Comparison of ENCODE assay signal across 9 mouse cellular contexts in the genomic region with DNA sequence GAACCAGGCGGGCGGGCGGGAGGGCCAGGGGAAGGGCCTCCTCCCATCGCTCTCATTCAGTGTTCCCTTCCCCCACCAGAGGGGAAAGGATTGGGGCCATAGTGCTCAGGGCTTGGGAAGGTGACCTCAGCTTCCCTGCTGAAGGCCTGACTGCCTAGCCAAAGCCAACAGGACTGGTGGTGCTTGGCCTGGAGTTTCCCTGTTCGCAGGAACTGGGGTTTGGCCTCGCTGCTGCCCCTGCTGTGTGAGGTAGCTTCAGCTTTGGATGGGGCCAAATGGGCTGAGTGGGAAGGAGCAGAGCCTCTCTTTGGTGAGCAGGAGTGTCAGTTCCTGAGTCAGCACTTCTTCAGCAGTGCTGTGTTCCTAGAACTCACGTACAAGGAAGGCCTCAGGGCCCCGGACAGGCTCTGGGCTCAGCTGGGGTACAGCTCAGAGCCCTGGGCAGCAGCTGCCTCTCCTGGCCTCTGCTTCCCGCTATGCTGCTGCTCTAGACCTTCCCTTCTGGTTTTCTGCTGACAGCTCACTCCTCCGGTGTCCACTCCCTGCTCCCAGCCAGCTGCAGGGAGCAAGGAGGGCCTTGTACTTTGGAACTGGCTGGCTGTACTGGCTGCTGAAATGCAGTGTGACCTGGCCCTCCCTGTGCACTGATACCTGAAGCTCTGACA. TPM values are rescaled to one million over a fixed set of nuclear protein-coding genes. Genes with fewer than 3 reads are reported as not detected.
DNase-seq lines count a peak whose midpoint lies in the region; ATAC-seq and TF ChIP-seq lines count a peak whose summit lies in the region.
"Had no signal": no experiment of that assay in that cellular context is flagged by ENCODE, and none has a peak within 500 bp of the region (broad histone marks: within the 10 kb centered on the region; RNA-seq: fewer than 3 reads in every experiment).

No protein-coding gene starts in this region.

- no peak overlapping the region for H3K4me2 ChIP-seq in neural tube, embryonic 13.5 days
- H3K4me2 ChIP-seq in forebrain, embryonic 15.5 days (replicated peaks), result no peak overlapping the region
- H3K4me2 ChIP-seq: midbrain, embryonic 12.5 days had no signal

- ATAC-seq in neural tube, embryonic 13.5 days (ENCODE audit: low read depth), result peak; percentile 19; the same call in 1 of the 2 replicates
- ATAC-seq in forebrain, embryonic 15.5 days (replicated peaks), result no peak

- H3K36me3 ChIP-seq in neural tube, embryonic 13.5 days, result peaks cover 76% of the 10 kb centered on the region
- H3K36me3 ChIP-seq in kidney, adult 2 months (ENCODE audit: control insufficient read depth, insufficient read depth, low read length), result no peaks in the 10 kb centered on the region
- peaks cover 58% of the 10 kb centered on the region for H3K36me3 ChIP-seq in small intestine, adult 2 months (ENCODE audit: control insufficient read depth, insufficient read depth, low read length)
- peaks cover 22% of the 10 kb centered on the region for H3K36me3 ChIP-seq in forebrain, embryonic 15.5 days

- TF ChIP-seq POLR2A in kidney, adult 2 months (IDR thresholded peaks at IDR 0.05; ENCODE audit: low read depth, low read length), result peak; percentile 8
- TF ChIP-seq POLR2A in small intestine, adult 2 months (IDR thresholded peaks at IDR 0.05; ENCODE audit: low read depth, low read length), result peak; percentile 83

- no peak overlapping the region; the same call in none of the 2 replicates for H3K9ac ChIP-seq in neural tube, embryonic 13.5 days
- no peak overlapping the region for H3K9ac ChIP-seq in forebrain, embryonic 15.5 days (replicated peaks)
- H3K9ac ChIP-seq: midbrain, embryonic 12.5 days had no signal

- peaks cover 19% of the 10 kb centered on the region; the same call in 1 of the 2 replicates for H3K4me1 ChIP-seq in neural tube, embryonic 13.5 days (replicated peaks)
- H3K4me1 ChIP-seq in kidney, adult 2 months (ENCODE audit: control insufficient read depth, insufficient read depth, low read length), result peaks cover 36% of the 10 kb centered on the region
- peaks cover 46% of the 10 kb centered on the region for H3K4me1 ChIP-seq in small intestine, adult 2 months (ENCODE audit: control insufficient read depth, insufficient read depth, insufficient read length, low read length)
- no peaks in the 10 kb centered on the region for H3K4me1 ChIP-seq in forebrain, embryonic 15.5 days

- no peak overlapping the region; the same call in 1 of the 2 replicates for H3K27ac ChIP-seq in neural tube, embryonic 13.5 days (replicated peaks)
- peak overlapping the region; percentile 97 for H3K27ac ChIP-seq in kidney, adult 2 months (ENCODE audit: insufficient read depth, low read depth, low read length)
- H3K27ac ChIP-seq in small intestine, adult 2 months (ENCODE audit: insufficient read depth, low read depth, low read length), result peak overlapping the region; percentile 98
- H3K27ac ChIP-seq in forebrain, embryonic 15.5 days (replicated peaks), result no peak overlapping the region
- H3K27ac ChIP-seq: midbrain, embryonic 12.5 days had no signal

- WGBS in neural tube, embryonic 13.5 days, result 77% methylated on average over 10 of the region's 10 CpGs
- WGBS in kidney, adult 2 months, result 39% methylated on average over 10 of the region's 10 CpGs
- WGBS in small intestine, adult 2 months, result 33% methylated on average over 10 of the region's 10 CpGs
- WGBS in forebrain, embryonic 15.5 days, result 83% methylated on average over 10 of the region's 10 CpGs

- H3K9me3 ChIP-seq in neural tube, embryonic 13.5 days, result no peaks in the 10 kb centered on the region
- H3K9me3 ChIP-seq in forebrain, embryonic 15.5 days, result no peaks in the 10 kb centered on the region
- H3K9me3 ChIP-seq: midbrain, embryonic 12.5 days had no signal

- no peak overlapping the region for H3K4me3 ChIP-seq in neural tube, embryonic 13.5 days
- no peak overlapping the region for H3K4me3 ChIP-seq in kidney, adult 2 months (ENCODE audit: insufficient read depth, low read depth, low read length)
- H3K4me3 ChIP-seq in small intestine, adult 2 months (ENCODE audit: low read depth, low read length), result peak overlapping the region; percentile 6; the same call in 1 of the 2 replicates
- no peak overlapping the region for H3K4me3 ChIP-seq in forebrain, embryonic 15.5 days
- H3K4me3 ChIP-seq: midbrain, embryonic 12.5 days had no signal

- no peaks in the 10 kb centered on the region for H3K27me3 ChIP-seq in neural tube, embryonic 13.5 days
- H3K27me3 ChIP-seq in kidney, adult 2 months (replicated peaks; ENCODE audit: control insufficient read depth, insufficient read depth, low read length), result no peaks in the 10 kb centered on the region
- H3K27me3 ChIP-seq in small intestine, adult 2 months (ENCODE audit: control insufficient read depth, insufficient read depth, low read length), result no peaks in the 10 kb centered on the region
- H3K27me3 ChIP-seq in forebrain, embryonic 15.5 days, result no peaks in the 10 kb centered on the region
- H3K27me3 ChIP-seq: midbrain, embryonic 12.5 days had no signal

- DNase-seq in neural tube, embryonic 10.5 days (ENCODE audit: extremely low spot score, low spot score), result no peak
- DNase-seq in heart, adult 11 months, result peak; percentile 99
- DNase-seq in kidney, adult 2 months, result peak; percentile 92
- DNase-seq in B cell, adult 2 months, result no peak
- DNase-seq in embryo, embryonic 10.5 days (ENCODE audit: low spot score), result no peak

- 0 out of 2 replicates have a peak, but pooled peaks have one; percentile 7 for TF ChIP-seq CTCF in kidney, adult 2 months (conservative IDR thresholded peaks at IDR 0.05; ENCODE audit: insufficient read depth, insufficient read length, low read depth, low read length)
- TF ChIP-seq CTCF in small intestine, adult 2 months (IDR thresholded peaks at IDR 0.05; ENCODE audit: extremely low read depth, insufficient read length, insufficient replicate concordance, low read depth, low read length), result no peak

RNA-seq across cellular contexts. Expression of a gene that starts 14.7 kb away (rescaled TPM):
- 85.5 and 101 TPM in 2 replicates for polyA plus RNA-seq in neural tube, embryonic 13.5 days (2015; fragmentation: Nextera tagmentation; extraction: Ambion mirVana)
- polyA plus RNA-seq in kidney, adult 2 months (2012; rRNA removed), result 224 and 317 TPM in 2 replicates
- 315 and 714 TPM in 2 replicates for polyA plus RNA-seq in small intestine, adult 2 months (2012; rRNA removed)
- 88.1 TPM in 2 replicates for polyA plus RNA-seq in forebrain, embryonic 15.5 days (2015; fragmentation: Nextera tagmentation; extraction: Ambion mirVana)

RNA-seq across cellular contexts. Expression of a gene that starts 15.0 kb away (rescaled TPM):
- polyA plus RNA-seq in neural tube, embryonic 13.5 days (2015; fragmentation: Nextera tagmentation; extraction: Ambion mirVana), result 0.26 and 0.57 TPM in 2 replicates
- polyA plus RNA-seq in kidney, adult 2 months (2012; rRNA removed), result 26.6 and 31.1 TPM in 2 replicates
- 26.0 and 53.2 TPM in 2 replicates for polyA plus RNA-seq in small intestine, adult 2 months (2012; rRNA removed)
- 0.31 and 0.67 TPM in 2 replicates for polyA plus RNA-seq in forebrain, embryonic 15.5 days (2015; fragmentation: Nextera tagmentation; extraction: Ambion mirVana)

RNA-seq across cellular contexts. Expression of a gene that starts 43.5 kb away (rescaled TPM):
- 71.5 and 73.9 TPM in 2 replicates for polyA plus RNA-seq in neural tube, embryonic 13.5 days (2015; fragmentation: Nextera tagmentation; extraction: Ambion mirVana)
- polyA plus RNA-seq in kidney, adult 2 months (2012; rRNA removed), result 49.5 and 63.2 TPM in 2 replicates
- 23.6 and 38.5 TPM in 2 replicates for polyA plus RNA-seq in small intestine, adult 2 months (2012; rRNA removed)
- 94.6 and 97.7 TPM in 2 replicates for polyA plus RNA-seq in forebrain, embryonic 15.5 days (2015; fragmentation: Nextera tagmentation; extraction: Ambion mirVana)

RNA-seq across cellular contexts. Expression of a gene that starts 49.7 kb away (rescaled TPM):
- polyA plus RNA-seq in neural tube, embryonic 13.5 days (2015; fragmentation: Nextera tagmentation; extraction: Ambion mirVana), result 13.5 and 17.0 TPM in 2 replicates
- 92.3 and 145 TPM in 2 replicates for polyA plus RNA-seq in kidney, adult 2 months (2012; rRNA removed)
- 41.0 and 77.3 TPM in 2 replicates for polyA plus RNA-seq in small intestine, adult 2 months (2012; rRNA removed)
- polyA plus RNA-seq in forebrain, embryonic 15.5 days (2015; fragmentation: Nextera tagmentation; extraction: Ambion mirVana), result 12.7 and 14.1 TPM in 2 replicates

RNA-seq across cellular contexts. Expression of a gene that starts 49.8 kb away (rescaled TPM):
- polyA plus RNA-seq in neural tube, embryonic 13.5 days (2015; fragmentation: Nextera tagmentation; extraction: Ambion mirVana), result 11.6 and 11.8 TPM in 2 replicates
- 27.4 and 33.2 TPM in 2 replicates for polyA plus RNA-seq in kidney, adult 2 months (2012; rRNA removed)
- 37.0 and 68.8 TPM in 2 replicates for polyA plus RNA-seq in small intestine, adult 2 months (2012; rRNA removed)
- polyA plus RNA-seq in forebrain, embryonic 15.5 days (2015; fragmentation: Nextera tagmentation; extraction: Ambion mirVana), result 9.7 and 10.1 TPM in 2 replicates

Comparison
In these comparisons a context has a peak if more than half of its experiments do, and no peak if none do; other contexts are left out.
1. H3K27ac ChIP-seq: peak in kidney, adult 2 months (single experiment) and small intestine, adult 2 months (single experiment); none in neural tube, embryonic 13.5 days (single experiment) and forebrain, embryonic 15.5 days (single experiment).
2. DNase-seq: peak in heart, adult 11 months (single experiment) and kidney, adult 2 months (single experiment); none in neural tube, embryonic 10.5 days (single experiment), B cell, adult 2 months (0 of 2) and embryo, embryonic 10.5 days (single experiment).
3. RNA of a gene that starts 15.0 kb away (polyA plus RNA-seq): 26.0 to 53.2 TPM in small intestine, adult 2 months and 26.6 to 31.1 TPM in kidney, adult 2 months; 0.31 to 0.67 TPM in forebrain, embryonic 15.5 days and 0.26 to 0.57 TPM in neural tube, embryonic 13.5 days; every median in the first group is over 10 times any median in the second.